Mouse (Mus musculus) yolk sac, embryonic 10.5 days (tissue): ENCODE results near the gene Pola1.
"Not testable (repeated sequence)": the region's sequence is repeated elsewhere in the genome, so short reads cannot be mapped to it uniquely, and the experiment has no call there.

Experiments used
- DNase-seq: peaks from one replicate; pipeline ENCODE4 v3.0.0-alpha.2; 2017; ENCODE audit warnings: low spot score

The Pola1 gene

DNA sequence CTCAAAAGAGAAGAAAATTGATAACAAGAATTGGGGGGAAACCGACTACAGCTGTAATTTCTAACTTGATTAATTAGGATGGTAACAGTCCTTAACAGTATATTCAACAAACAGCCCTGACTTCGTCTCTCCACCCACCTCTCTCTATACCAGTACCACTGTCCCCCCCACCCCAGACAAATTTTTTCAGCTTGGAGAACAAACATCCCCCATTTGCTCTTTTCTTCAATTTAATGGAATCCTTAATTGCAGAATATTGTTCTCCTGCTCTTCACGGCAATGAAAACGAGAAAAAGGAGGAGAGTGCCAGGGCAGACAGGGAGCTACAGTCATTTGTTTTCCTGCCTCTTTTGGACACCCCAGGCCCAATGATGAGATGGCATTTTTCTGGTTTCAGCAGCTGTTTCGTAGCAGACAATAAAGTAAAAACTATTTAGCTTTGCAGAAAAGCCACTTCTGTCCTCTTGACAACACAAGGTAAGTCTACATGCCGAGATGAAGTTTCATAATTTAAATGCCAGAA, 202.2 kb downstream of the Pola1 start:
- DNase-seq, result no peak

- DNase-seq, result no peak
These were observed 202.8 kb downstream of the Pola1 start for GRCm38 (mm10) chrX:93428956-93429737.

DNA sequence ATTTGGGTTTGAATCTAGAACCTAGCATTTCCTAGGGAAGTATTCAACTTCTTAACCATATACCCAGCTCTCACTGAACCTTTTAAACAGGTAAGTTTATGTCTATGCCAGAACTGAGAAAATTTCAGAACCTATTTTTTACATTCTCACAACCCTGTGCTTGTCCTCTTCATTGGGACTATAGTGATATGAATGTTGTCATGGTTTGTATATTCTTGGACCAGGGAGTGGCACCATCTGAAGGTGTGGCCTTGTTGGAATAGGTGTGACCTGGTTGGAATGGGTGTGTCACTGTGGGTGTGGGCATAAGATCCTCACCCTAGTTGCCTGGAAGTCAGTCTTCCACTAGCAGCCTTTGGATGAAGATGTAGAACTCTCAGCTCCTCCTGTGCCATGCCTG, 231.1 kb downstream of the Pola1 start:
- DNase-seq, result not testable (repeated sequence)

DNA sequence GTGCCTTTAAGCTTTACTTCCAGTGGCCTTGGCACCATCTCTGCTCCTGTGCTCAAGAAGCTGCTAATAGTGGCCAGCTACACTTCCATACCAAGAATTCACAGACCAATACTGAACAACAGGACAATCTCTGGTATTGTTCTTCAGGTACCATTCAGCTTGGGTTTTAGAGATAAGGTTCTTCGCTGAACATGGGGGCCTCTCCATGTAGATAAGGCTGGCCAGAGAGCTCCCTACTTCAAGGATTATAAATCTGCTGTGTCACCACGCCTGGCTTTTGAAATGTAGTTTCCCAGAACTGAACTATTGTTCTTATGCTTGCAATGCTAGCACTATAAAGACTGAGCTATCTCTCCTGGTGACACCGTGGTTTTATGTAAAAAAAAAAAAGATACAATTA, 234.9 kb downstream of the Pola1 start:
- DNase-seq, result peak; percentile 1

DNA sequence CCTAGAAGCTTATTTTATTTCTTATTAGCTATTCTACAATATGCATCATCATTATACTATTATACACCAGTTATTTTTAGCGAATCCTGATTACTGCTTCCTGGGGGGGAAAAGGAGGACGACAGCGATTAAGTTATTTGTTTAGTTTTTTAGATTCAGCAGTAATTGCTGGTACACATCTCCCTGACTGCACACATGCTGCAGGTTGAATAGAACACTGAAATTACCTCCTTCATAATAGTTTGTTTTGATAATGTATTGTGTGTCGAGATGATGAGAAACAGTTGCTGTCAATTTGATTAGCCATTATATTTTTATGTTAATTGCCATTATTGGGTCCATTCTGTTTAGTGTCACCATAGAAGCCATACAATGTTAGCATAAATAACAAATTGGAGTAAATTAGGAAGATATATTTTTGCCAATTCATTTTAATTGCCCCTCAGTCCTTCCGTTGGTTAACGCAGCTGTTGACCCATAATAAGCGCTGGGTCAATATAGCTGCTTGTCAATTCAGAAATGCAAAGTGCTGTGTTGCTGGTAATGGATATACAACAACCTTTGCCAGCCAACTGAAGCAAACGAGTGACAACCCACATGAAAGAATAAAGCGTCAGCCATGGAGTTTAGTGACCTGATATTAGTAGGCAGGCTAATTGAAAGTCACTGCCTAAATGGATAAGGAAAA, 254.5 kb downstream of the Pola1 start:
- DNase-seq, result no peak

- DNase-seq, result no peak
These were observed 258.5 kb downstream of the Pola1 start for GRCm38 (mm10) chrX:93373503-93373902.

DNA sequence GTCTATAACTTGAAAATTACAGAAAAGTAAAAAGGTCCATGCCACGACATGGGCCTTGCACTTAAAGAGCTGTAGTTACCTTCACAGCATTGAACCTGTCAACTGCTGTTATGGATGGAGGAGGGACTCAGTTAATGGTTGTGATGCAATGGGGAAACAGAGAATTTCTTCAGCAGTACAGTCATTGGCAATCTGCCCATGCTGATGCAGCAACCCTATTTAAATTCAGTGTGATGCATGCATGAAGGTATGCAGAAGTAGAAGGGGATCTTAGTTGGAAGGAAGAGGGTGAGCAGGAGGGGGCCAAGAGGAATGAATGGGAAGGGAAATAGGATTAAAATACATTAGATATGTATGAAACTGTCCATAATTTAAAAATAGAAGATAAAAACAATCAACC, 262.2 kb downstream of the Pola1 start:
- no peak for DNase-seq

DNA sequence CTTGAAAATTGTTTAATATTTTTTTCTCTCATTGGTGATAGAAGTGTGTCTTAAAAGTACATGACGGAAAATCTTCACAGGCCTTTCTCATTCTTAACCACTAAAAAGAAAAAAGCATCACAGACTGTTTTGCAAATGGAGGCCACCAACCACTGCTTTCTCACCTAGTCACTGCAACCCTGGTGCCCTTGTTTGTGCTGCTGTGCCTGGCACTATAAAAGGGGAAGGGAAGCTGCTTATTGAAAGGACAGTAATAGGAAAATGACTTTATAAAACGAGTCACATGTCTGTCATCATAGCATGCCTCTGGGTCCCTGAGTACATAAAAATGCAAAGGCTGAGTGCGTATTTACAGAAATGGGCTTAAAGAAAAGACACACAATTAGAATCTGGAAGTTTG, 263.7 kb downstream of the Pola1 start:
- DNase-seq, result no peak

GRCm38 (mm10) chrX:93321336-93321735, 310.6 kb downstream of the Pola1 start:
- no peak for DNase-seq

GRCm38 (mm10) chrX:93319979-93320378, 312.0 kb downstream of the Pola1 start:
- no peak for DNase-seq

GRCm38 (mm10) chrX:93317577-93317976, 314.4 kb downstream of the Pola1 start:
- no peak for DNase-seq

DNA sequence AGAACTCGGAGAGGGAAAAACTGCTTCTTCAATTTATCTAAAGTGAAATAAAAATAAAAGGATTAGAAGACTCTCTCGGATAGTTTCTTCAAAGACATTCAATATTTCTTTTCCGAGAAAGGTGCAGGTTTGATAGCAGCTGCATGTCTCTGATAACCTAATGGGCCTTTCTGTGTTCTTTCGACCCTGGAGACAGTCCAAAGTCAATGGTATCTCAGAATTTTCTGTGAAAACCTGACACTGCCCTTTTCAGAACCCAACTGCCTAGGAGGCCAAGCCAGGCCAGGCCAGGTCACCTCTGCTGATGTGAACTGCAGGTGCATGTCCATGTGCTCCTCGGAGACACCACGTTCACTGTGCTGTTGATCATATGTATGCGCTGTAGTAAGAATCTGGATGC, 326.2 kb downstream of the Pola1 start:
- no peak for DNase-seq

DNA sequence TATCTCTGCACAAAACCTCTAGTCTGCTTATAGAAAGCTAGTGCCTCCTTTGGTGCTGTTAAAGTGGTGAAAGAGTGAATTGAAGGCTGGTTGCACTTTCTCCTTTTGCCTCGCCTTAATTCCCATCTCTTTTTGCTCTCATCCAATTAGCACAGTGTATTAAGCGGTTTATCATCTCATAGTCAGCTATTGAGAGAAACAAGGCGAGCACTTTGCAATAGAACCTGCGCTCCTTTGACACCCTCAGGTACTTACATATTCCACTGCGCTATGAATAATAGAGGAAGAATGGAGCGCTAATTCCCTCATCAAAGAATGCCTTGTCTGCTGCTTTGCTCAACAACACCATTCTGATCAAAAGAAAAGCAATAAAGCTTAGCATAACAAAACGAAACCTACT, 330.2 kb downstream of the Pola1 start:
- DNase-seq, result no peak

DNA sequence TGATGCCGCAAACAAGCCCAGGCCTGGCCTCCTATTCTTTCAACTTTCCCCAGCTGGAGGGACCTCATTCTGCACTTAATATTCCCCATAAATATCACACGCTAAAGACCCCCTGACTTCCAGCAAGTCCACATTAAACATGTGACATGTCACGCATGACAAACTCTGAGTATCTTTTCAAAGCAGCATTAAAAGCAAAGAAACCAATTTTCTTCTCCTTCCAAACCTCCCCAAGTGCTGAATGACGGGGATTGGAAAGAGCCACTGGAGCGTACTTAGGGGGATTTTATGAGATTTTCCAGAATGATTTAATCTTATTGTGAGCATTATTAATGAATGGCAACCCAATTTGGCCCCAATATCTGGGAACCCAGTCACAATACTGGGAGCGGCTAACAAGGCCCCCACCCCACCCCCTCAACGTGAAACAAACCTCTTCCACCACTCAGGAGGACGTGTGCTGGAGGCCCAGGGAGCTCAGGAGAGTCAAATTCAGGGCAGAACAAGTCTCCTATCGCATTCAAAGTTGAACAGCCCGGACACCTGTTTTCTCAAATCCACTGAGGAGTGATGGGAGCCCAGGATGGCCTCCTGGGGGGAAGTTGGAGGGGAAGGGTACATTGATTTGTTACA, 331.7 kb downstream of the Pola1 start:
- DNase-seq, result no peak

- DNase-seq, result no peak
These were observed 332.2 kb downstream of the Pola1 start for GRCm38 (mm10) chrX:93299771-93300170.

DNA sequence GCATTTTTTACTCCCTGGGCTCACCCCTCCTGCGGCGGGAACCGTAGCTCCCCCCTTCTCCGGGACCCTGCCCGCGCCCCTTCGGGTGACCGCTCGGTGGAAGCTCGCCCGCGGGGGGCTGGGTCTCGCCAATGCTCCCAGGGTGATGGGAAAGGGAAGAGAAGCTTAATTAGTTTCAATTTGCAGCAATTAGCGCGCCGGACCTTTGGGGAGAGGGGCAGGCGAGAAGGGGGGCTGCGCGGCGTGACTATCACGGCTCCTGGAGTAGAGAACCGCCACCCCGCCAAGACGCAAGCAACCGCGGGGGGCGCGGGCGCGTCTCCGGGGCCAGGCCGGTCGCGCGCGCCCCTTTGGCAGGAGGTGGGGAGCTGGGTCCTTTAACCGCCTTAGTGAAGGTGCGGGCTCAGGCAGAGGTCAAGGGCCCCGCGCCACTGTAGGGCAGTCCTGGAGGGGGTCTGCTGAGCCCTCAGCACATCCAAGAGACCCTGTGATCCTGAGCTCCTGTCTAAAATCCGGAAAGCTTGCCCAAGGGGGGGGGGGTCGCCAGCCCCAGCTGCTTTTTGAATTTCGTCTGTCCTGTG, 332.8 kb downstream of the Pola1 start:
- DNase-seq, result no peak

DNA sequence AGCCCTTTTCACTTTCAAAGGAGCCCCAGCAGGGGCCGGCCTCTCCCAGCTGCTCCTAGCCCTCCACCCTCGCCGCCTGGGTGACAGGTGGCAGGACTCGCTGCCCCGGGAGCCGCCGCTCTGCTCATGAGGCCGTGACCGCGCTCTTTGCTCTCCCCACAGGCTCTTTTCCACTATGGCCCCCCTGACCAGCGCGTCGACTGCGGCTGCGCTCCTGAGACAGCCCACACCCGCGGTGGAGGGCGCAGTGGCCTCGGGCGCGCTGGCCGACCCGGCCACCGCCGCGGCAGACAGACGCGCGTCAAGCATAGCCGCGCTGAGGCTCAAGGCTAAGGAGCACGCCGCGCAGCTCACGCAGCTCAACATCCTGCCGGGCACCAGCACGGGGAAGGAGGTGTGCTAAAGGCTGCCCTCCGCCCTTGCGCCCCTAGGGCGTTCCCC, 334.9 kb downstream of the Pola1 start:
- no peak for DNase-seq

DNA sequence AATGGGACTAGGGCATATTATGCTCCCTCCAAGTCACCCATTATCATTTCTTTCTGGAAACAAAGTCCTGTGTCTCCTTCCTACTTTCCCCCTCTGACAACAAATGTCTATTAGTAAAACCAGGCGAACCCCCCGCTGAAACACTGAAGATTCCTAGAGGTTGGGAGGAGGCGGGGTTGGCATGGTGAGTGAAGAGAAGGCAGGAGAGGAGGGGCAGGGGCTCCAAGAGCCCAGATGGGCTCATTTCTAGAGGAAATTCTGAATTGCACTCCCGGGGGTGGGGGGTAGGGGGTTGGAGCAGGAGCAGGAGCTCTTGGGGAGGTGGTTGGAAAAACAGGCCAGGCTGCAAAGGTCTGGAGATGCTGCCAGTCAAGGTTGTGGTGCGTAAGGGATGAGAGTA, 336.1 kb downstream of the Pola1 start:
- DNase-seq, result no peak

DNA sequence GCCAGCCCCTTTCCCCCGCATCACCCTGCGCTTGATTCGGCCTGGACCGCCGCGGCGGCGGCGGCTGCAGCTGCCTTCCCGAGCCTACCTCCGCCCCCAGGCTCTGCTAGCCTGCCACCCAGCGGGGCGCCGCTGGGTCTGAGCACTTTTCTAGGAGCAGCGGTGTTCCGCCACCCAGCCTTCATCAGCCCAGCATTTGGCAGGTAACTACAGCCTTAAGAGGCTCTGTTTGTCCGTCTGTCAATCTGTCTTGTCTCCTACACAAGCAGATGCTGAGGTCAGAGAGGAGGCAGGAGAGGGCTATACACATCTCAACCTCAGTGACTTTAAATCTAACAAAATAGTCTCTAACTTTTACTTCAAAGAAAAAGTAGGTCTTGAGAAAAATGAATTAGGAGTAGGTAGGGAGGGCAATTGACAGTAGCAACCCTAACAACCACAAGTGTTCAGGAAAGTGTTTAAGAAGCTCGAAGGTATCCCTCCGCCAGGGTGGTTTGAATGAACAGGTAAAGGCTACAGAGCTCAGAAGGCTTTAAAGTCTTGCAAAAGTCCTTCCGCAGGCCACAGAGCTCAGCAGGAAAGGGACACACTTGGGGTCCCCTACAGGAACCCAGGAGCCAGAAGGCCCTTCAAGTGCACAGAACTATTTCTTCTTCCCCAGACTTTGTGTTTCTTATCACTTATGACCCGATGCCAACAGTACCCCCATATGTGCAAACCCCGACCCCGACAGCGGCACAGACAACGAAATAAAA, 337.0 kb downstream of the Pola1 start:
- no peak for DNase-seq

- DNase-seq, result no peak
These were observed 339.9 kb downstream of the Pola1 start for GRCm38 (mm10) chrX:93292031-93292430.

DNA sequence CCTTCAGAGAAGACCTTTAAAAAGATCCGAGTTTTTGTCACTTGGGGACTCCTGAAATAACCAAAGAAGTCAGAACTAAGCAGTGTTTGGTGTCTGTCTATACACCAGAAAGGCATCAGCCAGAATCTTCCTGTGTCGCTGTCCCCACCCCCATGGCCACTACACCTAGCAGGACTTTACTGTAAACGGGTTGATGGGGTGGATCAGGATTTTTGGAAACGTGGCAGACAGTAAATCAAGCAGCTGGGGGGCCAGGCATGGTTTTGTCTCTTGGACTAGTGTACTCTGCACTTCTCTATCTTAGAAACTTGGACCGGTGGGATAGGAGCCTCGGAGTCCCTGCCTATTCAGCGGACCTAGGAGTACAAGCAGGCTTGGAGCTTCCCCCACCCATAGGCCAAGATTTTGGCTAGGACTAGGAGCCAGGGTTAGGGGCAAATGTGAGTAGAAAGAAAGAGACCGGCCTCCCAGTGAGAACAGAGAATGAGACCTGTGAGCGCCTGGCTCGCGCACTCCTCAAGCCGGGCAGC, 342.0 kb downstream of the Pola1 start:
- DNase-seq, result no peak

- DNase-seq, result no peak
These were observed 342.9 kb downstream of the Pola1 start for GRCm38 (mm10) chrX:93289076-93289475.
